Comparison of ENCODE assay signal across 1 mouse cellular context in genomic region chr13:21441207-21441572, GRCm38 (mm10).
A peak's percentile ranks its signal among the peaks of the same experiment; 100 is the strongest.
TF ChIP-seq lines count a peak whose summit lies in the region.

No protein-coding gene starts in this region.

TF ChIP-seq in CH12.LX, 34 proteins besides CTCF, POLR2A, EP300 and RAD21:
- TF ChIP-seq CHD1 (IDR thresholded peaks at IDR 0.05; ENCODE audit: low read depth, low read length) (no peak), POLR2AphosphoS2 (IDR thresholded peaks at IDR 0.05; ENCODE audit: low read depth, low read length) (0 out of 2 replicates have a peak, but pooled peaks have one; percentile 24)
